Mouse (Mus musculus) liver, embryonic 14.5 days (tissue): ENCODE measurements around the gene Abcf2.

Experiments
- CTCF ChIP-seq: IDR thresholded peaks from 2 replicates; pipeline ENCODE4 v1.5.1; 2016; ENCODE audit warnings: antibody characterized with exemption, low read depth, control low read depth
- EP300 ChIP-seq: IDR thresholded peaks from 2 replicates; pipeline ENCODE4 v1.6.1; 2016; ENCODE audit warnings: antibody characterized with exemption, low read depth

DNA sequence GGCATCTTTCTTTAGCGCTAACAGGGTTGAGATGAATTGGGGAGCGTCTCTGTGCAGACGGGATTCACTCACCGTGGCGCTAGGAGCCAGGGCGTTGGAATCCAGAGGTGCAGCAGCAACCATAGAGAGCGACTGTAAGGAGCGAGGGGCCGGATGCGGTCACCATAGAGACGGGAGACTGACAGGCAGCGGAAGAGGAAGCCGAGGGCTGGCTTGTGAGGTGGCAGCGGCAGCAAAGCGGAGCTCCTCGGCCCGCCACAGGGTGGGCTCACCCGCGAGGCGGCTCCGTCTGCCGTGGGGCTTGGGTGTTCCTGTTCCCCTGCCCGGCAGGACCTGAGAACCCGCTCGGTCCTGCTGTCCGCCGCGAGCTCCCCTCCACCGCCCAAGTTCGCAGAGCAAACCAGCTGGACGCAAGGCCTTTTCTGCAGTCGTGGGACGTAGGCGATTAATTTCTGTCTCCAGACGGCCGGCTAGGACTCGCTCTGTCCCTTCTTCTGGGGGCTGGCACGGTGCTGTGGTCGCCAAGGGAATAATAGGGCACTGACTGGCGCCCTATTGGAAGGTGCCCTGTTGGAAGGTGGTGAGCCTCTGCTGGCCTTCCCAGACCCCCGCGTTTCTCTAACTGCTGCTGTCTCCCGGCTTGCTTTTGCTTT, 9.4 kb upstream of the Abcf2 start, which contains the start of gene Chpf2:
- 0 out of 2 replicates have a peak, but pooled peaks have one; percentile 5 for TF ChIP-seq CTCF
- no peak for TF ChIP-seq EP300
